Mouse (Mus musculus): ENCODE results near the gene Arsj. TPM values are rescaled to one million over a fixed set of nuclear protein-coding genes. Genes with fewer than 3 reads are reported as not detected.

Arsj gene
- 0.47 and 0.64 TPM in 2 replicates for polyA plus RNA-seq (2012; rRNA removed)

GRCm38 (mm10) chr3:126363568-126364505 is at the start of gene Arsj:
Gene Arsj, plus strand, starts transcription at chr3:126363684.

Other genes starting within 250 kb of the Arsj start
- 59.3 and 63.9 TPM in 2 replicates for gene Camk2d, start 232.6 kb downstream of the Arsj start, polyA plus RNA-seq (2012; rRNA removed)